Mouse (Mus musculus) G1E (cell line): ENCODE results near the gene Adarb2. TPM values are rescaled to one million over a fixed set of nuclear protein-coding genes. Genes with fewer than 3 reads are reported as not detected.
A peak's percentile ranks its signal among the peaks of the same experiment; 100 is the strongest.

ENCODE experiments used
- ATAC-seq: 2 replicates; pipeline ENCODE4 v1.8.0; 2016; ENCODE audit warnings: mild to moderate bottlenecking; ENCODE audit not compliant: insufficient number of reproducible peaks, poor library complexity, low FRiP score, severe bottlenecking; ENCODE audit errors: extremely low read depth
- DNase-seq: peaks from one replicate; pipeline ENCODE4 v3.0.0; 2012; ENCODE audit warnings: low spot score
- H3K27me3 ChIP-seq: 2 replicates; pipeline ENCODE4 v1.6.1; 2012; ENCODE audit warnings: mild to moderate bottlenecking, low read length, inconsistent platforms; ENCODE audit not compliant: insufficient read depth
- H3K36me3 ChIP-seq: replicated peaks from 2 replicates; pipeline ENCODE3; 2012; ENCODE audit warnings: mild to moderate bottlenecking, inconsistent platforms
- H3K4me1 ChIP-seq: 2 replicates; pipeline ENCODE4 v1.6.1; 2012; ENCODE audit warnings: low read depth, low read length, inconsistent platforms, mixed read lengths; ENCODE audit not compliant: insufficient read depth
- H3K4me3 ChIP-seq: 2 replicates; pipeline ENCODE4 v1.5.1; 2012; ENCODE audit warnings: low read depth, mild to moderate bottlenecking, inconsistent platforms, low read length, moderate library complexity, mixed read lengths
- H3K9me3 ChIP-seq: replicated peaks from 2 replicates; pipeline ENCODE4 v1.6.1; 2012; ENCODE audit warnings: inconsistent platforms
- CTCF ChIP-seq: IDR thresholded peaks from 2 replicates; pipeline ENCODE4 v1.5.1; 2012; ENCODE audit warnings: low read depth, low read length, inconsistent platforms, mixed read lengths
- GATA1 ChIP-seq: IDR thresholded peaks from 2 replicates; pipeline ENCODE4 v1.6.1; 2012; ENCODE audit warnings: borderline replicate concordance, low read length, inconsistent platforms, mixed read lengths
- GATA2 ChIP-seq: IDR thresholded peaks from 2 replicates; pipeline ENCODE4 v1.6.1; 2012; ENCODE audit warnings: low read depth, low read length, inconsistent platforms, borderline replicate concordance
- POLR2AphosphoS5 ChIP-seq: IDR thresholded peaks from 2 replicates; pipeline ENCODE4 v1.6.1; 2012; ENCODE audit warnings: low read depth, low read length, inconsistent platforms; ENCODE audit not compliant: insufficient replicate concordance
- TAL1 ChIP-seq: conservative IDR thresholded peaks from 2 replicates; pipeline ENCODE4 v1.6.1; 2012; ENCODE audit warnings: low read depth, low read length, inconsistent platforms, mixed read lengths
- polyA plus RNA-seq: library from polyadenylated mRNA; stranded (reverse); fragments of >175 nt; gene quantifications from 2 replicates; pipeline ENCODE4 v1.2.3, GENCODE M21; 2012
- total RNA-seq, 2 experiments: library from RNA; stranded (forward) in 1 of 2; stranded (reverse) in 1 of 2; fragments of 200-1000 nt in 1 of 2; fragments of >200 nt in 1 of 2; fragmentation: Nextera tagmentation in 1 of 2; gene quantifications; 2 replicates each; pipeline ENCODE4 v1.2.3; 2014 to 2017

Adarb2 gene
- total and polyA plus RNA-seq, 3 experiments = 0.33 TPM; not detected in 2

DNA sequence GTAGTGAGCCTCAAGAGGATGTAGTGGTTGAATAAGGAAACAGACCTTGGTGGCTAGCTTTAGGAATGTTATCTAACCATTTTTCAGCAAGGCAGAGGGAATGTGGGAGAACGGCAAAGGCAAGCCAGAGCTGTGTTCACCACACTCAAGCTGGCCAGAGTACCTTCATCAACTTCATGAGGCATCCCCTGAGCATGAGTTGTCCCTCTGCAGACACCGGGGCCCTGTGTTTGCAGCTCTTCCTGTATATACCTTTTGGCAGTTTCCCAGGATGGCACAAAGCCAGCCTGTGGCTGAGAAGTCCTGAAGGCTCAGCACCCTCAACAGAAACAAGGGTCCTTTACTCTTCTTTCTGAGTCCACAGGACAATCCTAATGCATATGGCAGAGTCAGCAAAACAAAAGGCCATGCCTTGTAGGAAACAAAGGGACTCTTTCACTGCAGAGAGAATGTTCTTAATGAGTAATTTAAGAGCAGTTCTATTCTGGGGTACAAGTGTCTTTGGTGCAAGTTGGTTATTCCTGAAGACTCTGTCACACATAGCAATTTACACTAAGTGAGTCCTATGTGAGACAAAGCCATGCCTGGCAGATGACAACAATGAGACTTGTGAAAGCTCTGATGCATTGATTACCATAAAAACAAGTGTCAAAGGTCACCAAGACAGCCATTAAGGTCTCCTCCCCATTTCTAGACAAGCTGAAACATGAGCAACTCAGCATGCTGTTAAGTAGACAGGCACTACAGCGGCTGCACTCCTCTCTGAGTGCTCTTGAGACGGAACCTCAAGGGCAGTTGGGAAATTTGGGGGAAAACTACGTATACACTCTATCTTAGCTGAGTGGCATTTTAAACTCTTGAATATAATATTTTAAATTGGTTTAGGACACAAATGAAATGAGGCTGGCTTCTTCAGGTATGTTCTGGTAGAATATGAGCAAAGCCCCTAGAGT, 431.0 kb downstream of the Adarb2 start:
- Histone ChIP-seq H3K4me1 (no peaks in the 10 kb centered on the region), H3K4me3 (no peak overlapping the region), H3K36me3 (no peaks in the 10 kb centered on the region), H3K27me3 (peaks cover 8% of the 10 kb centered on the region; the same call in 1 of the 2 replicates), H3K9me3 (no peaks in the 10 kb centered on the region)
- DNase-seq (no peak), ATAC-seq (no peak)
- TF ChIP-seq GATA1 = no peak
- TF ChIP-seq POLR2AphosphoS5 = no peak
- TF ChIP-seq TAL1 = no peak
- TF ChIP-seq CTCF = no peak
- TF ChIP-seq GATA2 = no peak

- Histone ChIP-seq H3K36me3 (no peaks in the 10 kb centered on the region), H3K4me1 (0 out of 2 replicates have a peak, but pooled peaks cover 2% of the 10 kb centered on the region), H3K9me3 (no peaks in the 10 kb centered on the region), H3K4me3 (no peak overlapping the region), H3K27me3 (peaks cover 4% of the 10 kb centered on the region; the same call in 1 of the 2 replicates)
- TF ChIP-seq POLR2AphosphoS5 (no peak), GATA1 (no peak), TAL1 (no peak), CTCF (no peak), GATA2 (no peak)
- no peak for ATAC-seq
- no peak for DNase-seq
Observed at GRCm38 (mm10) chr13:8642084-8642483, 439.4 kb downstream of the Adarb2 start.

- Histone ChIP-seq H3K4me3 (no peak overlapping the region), H3K36me3 (no peaks in the 10 kb centered on the region), H3K4me1 (0 out of 2 replicates have a peak, but pooled peaks cover 2% of the 10 kb centered on the region), H3K9me3 (no peaks in the 10 kb centered on the region), H3K27me3 (peaks cover 4% of the 10 kb centered on the region; the same call in 1 of the 2 replicates)
- no peak for TF ChIP-seq GATA1
- ATAC-seq (no peak), DNase-seq (no peak)
Observed at GRCm38 (mm10) chr13:8643920-8644319, 441.3 kb downstream of the Adarb2 start.

- TF ChIP-seq CTCF = no peak
- no peak for TF ChIP-seq GATA2
- TF ChIP-seq POLR2AphosphoS5 = no peak
- TF ChIP-seq TAL1 = no peak
- no peak for TF ChIP-seq GATA1
- ATAC-seq = peak; percentile 66
- Histone ChIP-seq H3K27me3 (peaks cover 4% of the 10 kb centered on the region; the same call in 1 of the 2 replicates), H3K4me3 (no peak overlapping the region), H3K36me3 (no peaks in the 10 kb centered on the region), H3K9me3 (no peaks in the 10 kb centered on the region), H3K4me1 (0 out of 2 replicates have a peak, but pooled peaks cover 2% of the 10 kb centered on the region)
- DNase-seq = no peak
Observed at GRCm38 (mm10) chr13:8644805-8645679, 442.4 kb downstream of the Adarb2 start.

GRCm38 (mm10) chr13:8649261-8649660, 446.6 kb downstream of the Adarb2 start:
- no peaks in the 10 kb centered on the region for H3K4me1 ChIP-seq
- no peaks in the 10 kb centered on the region for H3K36me3 ChIP-seq
- no peak for ATAC-seq
- no peak overlapping the region for H3K4me3 ChIP-seq
- no peaks in the 10 kb centered on the region for H3K27me3 ChIP-seq
- TF ChIP-seq CTCF = no peak
- TF ChIP-seq GATA1 = no peak
- no peak for TF ChIP-seq GATA2
- TF ChIP-seq TAL1 = no peak
- no peak for TF ChIP-seq POLR2AphosphoS5
- no peak for DNase-seq
- H3K9me3 ChIP-seq = no peaks in the 10 kb centered on the region

DNA sequence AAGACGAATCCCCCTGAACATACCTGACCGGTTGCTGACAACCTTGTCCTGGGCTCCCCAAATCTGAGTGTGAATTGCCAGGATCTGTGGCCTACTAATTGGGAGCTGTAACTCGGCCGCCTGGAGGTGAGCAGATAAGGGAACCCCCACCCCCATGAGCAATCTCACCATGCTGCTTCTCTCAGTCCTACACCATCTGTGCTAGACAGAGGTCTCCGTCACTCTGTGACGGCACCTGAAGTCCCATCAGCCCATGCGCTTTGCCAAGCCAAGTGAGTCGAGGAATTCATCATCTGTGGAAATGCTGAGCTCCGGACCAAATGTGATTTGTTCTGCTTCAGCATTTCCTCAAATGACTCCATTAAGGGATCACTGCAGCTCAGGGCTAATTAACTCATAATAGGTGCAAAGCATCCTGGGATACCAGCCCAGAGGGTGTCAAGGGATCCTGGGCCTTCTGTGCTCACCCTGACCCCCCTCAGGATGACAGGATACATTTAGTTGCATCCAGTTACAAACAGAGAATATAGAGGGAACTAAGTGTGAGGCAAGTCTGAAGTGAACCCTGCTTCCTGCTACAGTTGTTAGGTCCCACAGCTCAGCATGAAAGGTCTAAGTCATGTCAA, 462.1 kb downstream of the Adarb2 start:
- ATAC-seq (no peak), DNase-seq (no peak)
- no peaks in the 10 kb centered on the region for H3K27me3 ChIP-seq
- H3K4me3 ChIP-seq = no peak overlapping the region
- TF ChIP-seq POLR2AphosphoS5 (no peak), GATA2 (no peak), GATA1 (no peak), TAL1 (no peak), CTCF (no peak)
- H3K36me3 ChIP-seq = no peaks in the 10 kb centered on the region
- no peaks in the 10 kb centered on the region for H3K9me3 ChIP-seq
- no peaks in the 10 kb centered on the region for H3K4me1 ChIP-seq
